Mouse (Mus musculus) CD8-positive naive resting alpha-beta T cell, adult 57 days (primary cell): ENCODE data around the gene Ccdc88a. TPM values are rescaled to one million over a fixed set of nuclear protein-coding genes. Genes with fewer than 3 reads are reported as not detected.

ENCODE experiments used
- total RNA-seq: library from RNA; stranded (reverse); gene quantifications from one replicate; pipeline ENCODE4 v1.2.4, GENCODE M21; 2023

Ccdc88a gene
- 5.4 TPM for total RNA-seq

GRCm38 (mm10) chr11:29373396-29374273, at the start of gene Ccdc88a:
TSS of gene Ccdc88a (plus strand) at chr11:29373658.

GRCm38 (mm10) chr11:29514682-29515412, 141.4 kb downstream of the Ccdc88a start, which contains the start of gene Prorsd1:
TSS of gene Prorsd1 (minus strand) at chr11:29515033.

GRCm38 (mm10) chr11:29525988-29526794, 152.7 kb downstream of the Ccdc88a start, which contains the start of gene Mtif2:
TSS of gene Mtif2 (plus strand) at chr11:29526408.

GRCm38 (mm10) chr11:29547752-29548503, 174.5 kb downstream of the Ccdc88a start, which contains the start of the genes Clhc1 and Rps27a:
TSS of gene Clhc1 (plus strand) at chr11:29547950.
TSS of gene Rps27a (minus strand) at chr11:29548109.

Other genes starting within 250 kb of the Ccdc88a start
- 43.6 TPM for gene Pnpt1, start 242.9 kb upstream of the Ccdc88a start, total RNA-seq
- 95.0 TPM for gene Ppp4r3b, start 200.8 kb upstream of the Ccdc88a start, total RNA-seq
- gene Cfap36, start 126.2 kb upstream of the Ccdc88a start, total RNA-seq: 19.6 TPM
- 20.0 TPM for gene Prorsd1, start 141.4 kb downstream of the Ccdc88a start, total RNA-seq
- gene Mtif2, start 152.8 kb downstream of the Ccdc88a start, total RNA-seq: 25.1 TPM
- gene Clhc1, start 174.3 kb downstream of the Ccdc88a start, total RNA-seq: 0.64 TPM
- gene Rps27a, start 174.5 kb downstream of the Ccdc88a start, total RNA-seq: 2,028 TPM